ENCODE assay signal across 14 mouse cellular contexts in genomic region chr4:97805896-97806808, GRCm38 (mm10). TPM values are rescaled to one million over a fixed set of nuclear protein-coding genes. Genes with fewer than 3 reads are reported as not detected.
DNase-seq lines count a peak whose midpoint lies in the region; ATAC-seq lines count a peak whose summit lies in the region.
"Had no signal": no experiment of that assay in that cellular context is flagged by ENCODE, and none has a peak within 500 bp of the region (broad histone marks: within the 10 kb centered on the region; RNA-seq: fewer than 3 reads in every experiment).

No protein-coding gene starts in this region.

- H3K27ac ChIP-seq in kidney, embryonic 15.5 days = peak overlapping the region; percentile 38
- H3K27ac ChIP-seq in midbrain, embryonic 12.5 days (replicated peaks) = no peak overlapping the region
- H3K27ac ChIP-seq in midbrain, embryonic 15.5 days = no peak overlapping the region
- 0 out of 2 replicates have a peak overlapping the region, but pooled peaks have one; percentile 24 for H3K27ac ChIP-seq in hindbrain, embryonic 10.5 days
- 0 out of 2 replicates have a peak overlapping the region, but pooled peaks have one; percentile 20 for H3K27ac ChIP-seq in neural tube, embryonic 13.5 days (replicated peaks)
- H3K27ac ChIP-seq: embryonic facial prominence, embryonic 15.5 days; limb, embryonic 12.5 days had no signal

- peaks cover 4% of the 10 kb centered on the region; the same call in 1 of the 2 replicates for H3K36me3 ChIP-seq in kidney, embryonic 15.5 days
- H3K36me3 ChIP-seq in midbrain, embryonic 12.5 days = peaks cover 7% of the 10 kb centered on the region
- no peaks in the 10 kb centered on the region for H3K36me3 ChIP-seq in midbrain, embryonic 15.5 days (replicated peaks)
- H3K36me3 ChIP-seq in hindbrain, embryonic 10.5 days = peaks cover 14% of the 10 kb centered on the region
- 0 out of 2 replicates have a peak, but pooled peaks cover 13% of the 10 kb centered on the region for H3K36me3 ChIP-seq in neural tube, embryonic 13.5 days

- no peaks in the 10 kb centered on the region for H3K27me3 ChIP-seq in kidney, embryonic 15.5 days
- H3K27me3 ChIP-seq in midbrain, embryonic 12.5 days = peaks cover 13% of the 10 kb centered on the region
- H3K27me3 ChIP-seq in midbrain, embryonic 15.5 days (replicated peaks) = no peaks in the 10 kb centered on the region
- H3K27me3 ChIP-seq in hindbrain, embryonic 10.5 days (ENCODE audit: insufficient read depth, poor library complexity, severe bottlenecking) = no peaks in the 10 kb centered on the region
- H3K27me3 ChIP-seq in neural tube, embryonic 13.5 days = no peaks in the 10 kb centered on the region
- H3K27me3 ChIP-seq: embryonic facial prominence, embryonic 15.5 days; limb, embryonic 12.5 days had no signal

- DNase-seq in kidney, adult 11 months = no peak
- DNase-seq in hindbrain, embryonic 10.5 days (ENCODE audit: low spot score) = no peak
- DNase-seq: adrenal gland, postnatal 36 days; lung, postnatal 10 days; right cerebral cortex, postnatal 14 days; thymus, adult 2 months had no signal

- H3K9ac ChIP-seq in kidney, embryonic 15.5 days = no peak overlapping the region
- H3K9ac ChIP-seq in midbrain, embryonic 12.5 days (replicated peaks) = no peak overlapping the region
- H3K9ac ChIP-seq in midbrain, embryonic 15.5 days = no peak overlapping the region
- no peak overlapping the region for H3K9ac ChIP-seq in neural tube, embryonic 13.5 days
- H3K9ac ChIP-seq: embryonic facial prominence, embryonic 15.5 days; limb, embryonic 12.5 days had no signal

- no peak for ATAC-seq in kidney, embryonic 15.5 days (replicated peaks; ENCODE audit: low FRiP score)
- peak; percentile 89 for ATAC-seq in midbrain, embryonic 12.5 days (ENCODE audit: low FRiP score, low read depth)
- ATAC-seq in midbrain, embryonic 15.5 days (replicated peaks) = no peak
- peak; percentile 73 for ATAC-seq in neural tube, embryonic 13.5 days (ENCODE audit: low read depth)
- no peak for ATAC-seq in frontal cortex, adult (ENCODE audit: low TSS enrichment)
- ATAC-seq: intestine, postnatal 0 days had no signal

- H3K4me3 ChIP-seq in kidney, embryonic 15.5 days (replicated peaks) = no peak overlapping the region
- no peak overlapping the region for H3K4me3 ChIP-seq in midbrain, embryonic 12.5 days
- H3K4me3 ChIP-seq in midbrain, embryonic 15.5 days = no peak overlapping the region
- no peak overlapping the region for H3K4me3 ChIP-seq in hindbrain, embryonic 10.5 days
- no peak overlapping the region for H3K4me3 ChIP-seq in neural tube, embryonic 13.5 days
- H3K4me3 ChIP-seq: embryonic facial prominence, embryonic 15.5 days; limb, embryonic 12.5 days had no signal

- H3K4me2 ChIP-seq in kidney, embryonic 15.5 days = no peak overlapping the region
- H3K4me2 ChIP-seq in midbrain, embryonic 12.5 days (replicated peaks) = no peak overlapping the region
- no peak overlapping the region for H3K4me2 ChIP-seq in midbrain, embryonic 15.5 days
- H3K4me2 ChIP-seq in neural tube, embryonic 13.5 days = no peak overlapping the region
- H3K4me2 ChIP-seq: embryonic facial prominence, embryonic 15.5 days; limb, embryonic 12.5 days had no signal

- WGBS in kidney, embryonic 15.5 days = 53% methylated on average over 7 of the region's 7 CpGs
- 49% methylated on average over 7 of the region's 7 CpGs for WGBS in midbrain, embryonic 12.5 days
- WGBS in midbrain, embryonic 15.5 days = 36% methylated on average over 7 of the region's 7 CpGs
- WGBS in hindbrain, embryonic 10.5 days = 65% methylated on average over 7 of the region's 7 CpGs
- WGBS in neural tube, embryonic 13.5 days = 24% methylated on average over 7 of the region's 7 CpGs

- no peaks in the 10 kb centered on the region for H3K9me3 ChIP-seq in kidney, embryonic 15.5 days (replicated peaks)
- peaks cover 9% of the 10 kb centered on the region; the same call in 1 of the 2 replicates for H3K9me3 ChIP-seq in midbrain, embryonic 12.5 days
- no peaks in the 10 kb centered on the region for H3K9me3 ChIP-seq in midbrain, embryonic 15.5 days
- peaks cover 5% of the 10 kb centered on the region; the same call in 1 of the 2 replicates for H3K9me3 ChIP-seq in hindbrain, embryonic 10.5 days
- 0 out of 2 replicates have a peak, but pooled peaks cover 3% of the 10 kb centered on the region for H3K9me3 ChIP-seq in neural tube, embryonic 13.5 days
- H3K9me3 ChIP-seq: embryonic facial prominence, embryonic 15.5 days had no signal

- H3K4me1 ChIP-seq in kidney, embryonic 15.5 days = peaks cover 17% of the 10 kb centered on the region
- peaks cover 31% of the 10 kb centered on the region for H3K4me1 ChIP-seq in midbrain, embryonic 12.5 days
- peaks cover 8% of the 10 kb centered on the region; the same call in 1 of the 2 replicates for H3K4me1 ChIP-seq in midbrain, embryonic 15.5 days
- peaks cover 24% of the 10 kb centered on the region for H3K4me1 ChIP-seq in hindbrain, embryonic 10.5 days (replicated peaks)
- peaks cover 55% of the 10 kb centered on the region for H3K4me1 ChIP-seq in neural tube, embryonic 13.5 days (replicated peaks)
- H3K4me1 ChIP-seq: embryonic facial prominence, embryonic 15.5 days had no signal

RNA-seq across cellular contexts. Expression of gene E130114P18Rik, which starts 28.3 kb away (rescaled TPM):
- 0.51 and 0.59 TPM in 2 replicates for polyA plus RNA-seq in kidney, embryonic 15.5 days (2015; fragmentation: Nextera tagmentation; extraction: Ambion mirVana)
- 11.5 and 16.5 TPM in 2 replicates for polyA plus RNA-seq in midbrain, embryonic 12.5 days (2016; fragmentation: Nextera tagmentation; extraction: Ambion mirVana)
- polyA plus RNA-seq in midbrain, embryonic 15.5 days (2015; fragmentation: Nextera tagmentation; extraction: Ambion mirVana) = 12.7 and 13.7 TPM in 2 replicates
- polyA plus RNA-seq in hindbrain, embryonic 10.5 days (2016; fragmentation: Nextera tagmentation; extraction: Ambion mirVana) = 12.7 and 18.4 TPM in 2 replicates
- 22.0 and 30.7 TPM in 2 replicates for polyA plus RNA-seq in neural tube, embryonic 13.5 days (2015; fragmentation: Nextera tagmentation; extraction: Ambion mirVana)

RNA-seq across cellular contexts. Expression of gene Nfia, which starts 33.6 kb away (rescaled TPM):
- 26.8 and 29.3 TPM in 2 replicates for polyA plus RNA-seq in kidney, embryonic 15.5 days (2015; fragmentation: Nextera tagmentation; extraction: Ambion mirVana)
- polyA plus RNA-seq in midbrain, embryonic 12.5 days (2016; fragmentation: Nextera tagmentation; extraction: Ambion mirVana) = 28.5 and 28.6 TPM in 2 replicates
- 26.5 and 27.8 TPM in 2 replicates for polyA plus RNA-seq in midbrain, embryonic 15.5 days (2015; fragmentation: Nextera tagmentation; extraction: Ambion mirVana)
- polyA plus RNA-seq in hindbrain, embryonic 10.5 days (2016; fragmentation: Nextera tagmentation; extraction: Ambion mirVana) = 10.9 and 17.5 TPM in 2 replicates
- polyA plus RNA-seq in neural tube, embryonic 13.5 days (2015; fragmentation: Nextera tagmentation; extraction: Ambion mirVana) = 45.1 and 51.6 TPM in 2 replicates

Comparison
In these comparisons a context has a peak if more than half of its experiments do, and no peak if none do; other contexts are left out.
1. ATAC-seq: peak in midbrain, embryonic 12.5 days (single experiment) and neural tube, embryonic 13.5 days (single experiment); none in kidney, embryonic 15.5 days (single experiment), midbrain, embryonic 15.5 days (single experiment) and frontal cortex, adult (single experiment).
2. H3K27ac ChIP-seq: peak in kidney, embryonic 15.5 days (single experiment), hindbrain, embryonic 10.5 days (single experiment) and neural tube, embryonic 13.5 days (single experiment); none in midbrain, embryonic 12.5 days (single experiment) and midbrain, embryonic 15.5 days (single experiment).